Mouse (Mus musculus): Measurements from ENCODE around the gene Nufip2. TPM values are rescaled to one million over a fixed set of nuclear protein-coding genes. Genes with fewer than 3 reads are reported as not detected.
A peak's percentile ranks its signal among the peaks of the same experiment; 100 is the strongest.
"Not testable (repeated sequence)": the region's sequence is repeated elsewhere in the genome, so short reads cannot be mapped to it uniquely, and the experiment has no call there.

The Nufip2 gene
- polyA plus RNA-seq (2015; fragmentation: Nextera tagmentation; extraction: Ambion mirVana), result 3.7 TPM in 2 replicates

DNA sequence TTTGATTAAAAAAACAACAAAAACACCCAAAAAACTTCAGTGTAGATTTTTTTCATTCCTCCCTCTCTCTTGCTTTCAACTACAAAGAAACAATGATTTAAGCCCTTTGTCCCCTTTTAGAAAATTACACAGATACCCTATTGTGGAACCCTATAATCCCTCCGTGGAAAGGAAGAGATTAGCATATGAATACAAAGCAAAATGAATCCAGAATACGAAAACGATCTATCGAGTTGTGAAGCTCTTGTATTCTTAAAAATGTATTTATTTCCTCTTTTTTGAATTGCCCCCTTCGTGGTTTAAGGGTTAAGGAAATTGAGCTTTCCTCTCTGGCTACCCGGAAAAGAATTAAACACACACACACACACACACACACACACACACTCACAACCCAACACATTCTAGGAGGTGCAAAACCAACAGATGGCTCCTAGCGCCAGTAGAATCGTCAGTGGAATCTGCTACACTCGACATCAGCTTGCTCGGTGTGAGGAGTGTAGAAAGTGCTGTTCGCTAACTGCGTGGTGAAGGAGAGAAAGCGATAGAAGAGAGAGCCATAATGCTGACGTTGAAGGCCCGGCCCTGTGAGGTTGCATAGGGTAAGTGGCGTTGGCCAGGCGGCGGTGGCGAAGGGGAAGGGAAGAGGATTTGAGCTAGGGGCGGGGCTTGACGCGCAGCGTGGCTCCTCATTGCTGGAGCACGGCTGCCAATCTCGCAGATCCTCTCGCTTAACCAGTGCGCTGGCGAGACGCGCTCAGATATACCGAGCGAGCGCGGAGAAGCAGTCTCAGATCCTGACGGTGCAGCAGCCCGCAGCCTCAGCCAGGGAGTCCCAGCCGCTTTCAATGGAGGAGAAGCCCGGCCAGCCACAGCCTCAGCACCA, at the start of gene Nufip2:
TSS of gene Nufip2 (plus strand) at position 773 of the 883 bp plus-strand sequence.
- H3K27me3 ChIP-seq, result no peaks in the 10 kb centered on the region
- under 1% methylated on average over 38 of the region's 38 CpGs for WGBS
- H3K4me3 ChIP-seq, result peak within 1 kb of the TSS; percentile 99
- H3K9ac ChIP-seq, result peak within 1 kb of the TSS; percentile 93
- ATAC-seq (replicated peaks; ENCODE audit: insufficient number of reproducible peaks, insufficient read depth, low FRiP score, low read depth), result peak; percentile 96
- H3K27ac ChIP-seq, result peak within 1 kb of the TSS; percentile 99
- H3K4me2 ChIP-seq, result peak within 1 kb of the TSS; percentile 69
- peaks cover 8% of the 10 kb centered on the region for H3K4me1 ChIP-seq (replicated peaks)
- H3K9me3 ChIP-seq (replicated peaks), result no peaks in the 10 kb centered on the region
- no peaks in the 10 kb centered on the region; the same call in 1 of the 2 replicates for H3K36me3 ChIP-seq

DNA sequence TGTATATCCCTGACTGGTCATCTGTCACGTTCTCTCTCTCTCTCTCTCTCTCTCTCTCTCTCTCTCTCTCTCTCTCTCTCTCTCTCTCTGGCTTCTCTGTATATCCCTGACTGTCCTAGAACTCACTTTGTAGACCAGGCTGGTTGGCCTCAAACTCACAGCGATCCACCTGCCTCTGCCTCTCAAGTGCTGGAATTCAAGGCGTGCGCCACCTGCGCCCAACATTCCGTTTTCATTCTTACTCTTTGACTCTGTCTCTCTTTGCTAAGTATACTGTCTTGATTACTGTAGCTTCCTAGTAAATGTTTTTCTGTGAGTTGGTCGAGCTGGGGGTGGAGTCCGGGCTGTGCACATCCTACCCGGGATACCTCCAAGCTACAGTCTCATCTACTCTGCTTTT, 44.6 kb upstream of the Nufip2 start:
- Histone ChIP-seq H3K4me1 (replicated peaks) (no peaks in the 10 kb centered on the region), H3K27ac (no peak overlapping the region), H3K9me3 (replicated peaks) (no peaks in the 10 kb centered on the region), H3K4me2 (no peak overlapping the region), H3K27me3 (no peaks in the 10 kb centered on the region), H3K36me3 (no peaks in the 10 kb centered on the region), H3K9ac (no peak overlapping the region), H3K4me3 (no peak overlapping the region)
- no peak for ATAC-seq (replicated peaks; ENCODE audit: insufficient number of reproducible peaks, insufficient read depth, low FRiP score, low read depth)
- 75% methylated on average over 9 of the region's 9 CpGs for WGBS

DNA sequence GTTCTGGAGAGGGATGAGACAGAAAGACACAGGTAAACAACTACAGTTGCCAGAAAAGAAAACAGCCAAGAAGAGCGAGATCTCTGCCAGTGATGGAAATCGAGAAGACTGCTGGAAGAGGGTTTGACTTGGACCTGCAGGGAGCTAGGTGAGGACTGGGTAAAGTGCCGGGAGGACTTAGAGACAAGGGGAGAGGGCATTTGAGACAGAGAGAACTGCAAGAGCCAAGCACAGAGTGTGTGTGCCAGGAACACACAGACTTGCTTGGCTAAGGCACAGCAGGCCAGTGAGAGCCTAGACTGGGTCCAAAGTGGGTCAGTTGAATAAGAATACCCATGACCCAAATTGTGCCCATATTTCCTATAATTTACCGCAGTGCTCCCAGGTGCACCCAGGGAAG, 40.5 kb upstream of the Nufip2 start:
- Histone ChIP-seq H3K4me2 (no peak overlapping the region), H3K9me3 (replicated peaks) (no peaks in the 10 kb centered on the region), H3K27ac (no peak overlapping the region), H3K4me3 (no peak overlapping the region), H3K9ac (no peak overlapping the region), H3K36me3 (no peaks in the 10 kb centered on the region), H3K4me1 (replicated peaks) (no peaks in the 10 kb centered on the region), H3K27me3 (no peaks in the 10 kb centered on the region)
- ATAC-seq (replicated peaks; ENCODE audit: insufficient number of reproducible peaks, insufficient read depth, low FRiP score, low read depth), result no peak
- 75% methylated on average over 4 of the region's 4 CpGs for WGBS

DNA sequence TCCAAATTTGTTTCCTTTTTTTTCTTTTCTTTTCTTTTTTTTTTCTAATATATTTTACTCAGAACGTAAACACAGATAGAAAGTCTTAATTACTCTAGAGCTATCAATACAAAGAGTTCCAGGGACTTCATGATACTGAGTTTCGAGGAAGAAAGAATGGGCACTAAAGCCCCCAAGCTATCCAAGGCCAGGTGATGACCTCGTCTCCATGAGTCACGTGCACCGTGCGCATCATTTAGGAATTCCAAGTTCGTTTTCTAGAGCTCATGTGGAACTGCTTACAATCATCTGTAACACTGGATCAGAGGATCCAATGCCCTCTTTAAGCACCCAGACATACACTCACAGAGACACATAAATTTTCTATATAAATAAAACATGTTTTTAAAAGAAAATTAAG, 37.1 kb upstream of the Nufip2 start:
- Histone ChIP-seq H3K27me3 (no peaks in the 10 kb centered on the region), H3K4me1 (replicated peaks) (no peaks in the 10 kb centered on the region), H3K9me3 (replicated peaks) (no peaks in the 10 kb centered on the region), H3K36me3 (no peaks in the 10 kb centered on the region), H3K4me3 (no peak overlapping the region), H3K27ac (no peak overlapping the region), H3K4me2 (no peak overlapping the region), H3K9ac (no peak overlapping the region)
- no peak for ATAC-seq (replicated peaks; ENCODE audit: insufficient number of reproducible peaks, insufficient read depth, low FRiP score, low read depth)
- WGBS, result 73% methylated on average over 7 of the region's 7 CpGs

- Histone ChIP-seq H3K4me1 (replicated peaks) (no peaks in the 10 kb centered on the region), H3K4me2 (no peak overlapping the region), H3K9me3 (replicated peaks) (no peaks in the 10 kb centered on the region), H3K27me3 (no peaks in the 10 kb centered on the region), H3K4me3 (no peak overlapping the region), H3K9ac (no peak overlapping the region), H3K36me3 (no peaks in the 10 kb centered on the region), H3K27ac (no peak overlapping the region)
- 56% methylated on average over 6 of the region's 6 CpGs for WGBS
- ATAC-seq (replicated peaks; ENCODE audit: insufficient number of reproducible peaks, insufficient read depth, low FRiP score, low read depth), result no peak
Observed at GRCm38 (mm10) chr11:77652484-77652883, 33.5 kb upstream of the Nufip2 start.

DNA sequence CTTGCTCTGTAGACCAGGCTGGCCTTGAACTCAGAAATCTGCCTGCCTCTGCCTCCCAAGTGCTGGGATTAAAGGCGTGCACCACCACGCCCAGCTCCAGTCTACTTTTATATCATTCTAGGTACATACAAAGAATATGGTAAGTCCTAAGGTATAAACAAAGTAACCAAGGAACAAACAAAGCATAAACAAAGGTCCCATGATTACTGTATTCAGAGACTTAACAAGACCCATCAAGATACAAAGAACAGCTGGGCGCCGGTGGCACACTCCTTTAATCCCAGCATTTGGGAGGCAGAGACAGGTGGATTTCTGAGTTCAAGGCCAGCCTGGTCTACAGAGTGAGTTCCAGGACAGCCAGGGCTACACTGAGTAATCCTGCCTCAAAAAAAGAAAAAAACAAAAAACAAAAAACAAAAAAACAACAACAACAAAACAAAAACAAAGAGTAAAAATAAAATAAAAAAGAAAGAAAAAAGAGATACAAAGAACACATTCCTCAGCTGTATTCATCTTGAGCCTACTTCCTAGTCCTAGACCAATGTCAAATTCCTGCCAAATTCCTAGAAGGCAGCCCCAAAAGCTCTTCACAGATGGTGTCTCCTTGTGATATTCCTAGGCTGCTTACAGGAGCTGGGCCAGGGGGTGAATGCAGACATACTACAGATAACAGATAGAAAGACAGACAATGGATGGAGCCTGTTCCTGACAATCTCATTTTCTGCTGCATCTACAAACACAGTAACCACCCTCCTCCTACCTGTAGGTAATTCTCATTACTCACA, 32.4 kb upstream of the Nufip2 start:
- not testable (repeated sequence) for H3K27me3 ChIP-seq; H3K4me3 ChIP-seq; H3K4me1 ChIP-seq (replicated peaks); H3K4me2 ChIP-seq; H3K9ac ChIP-seq; H3K27ac ChIP-seq; ATAC-seq (replicated peaks; ENCODE audit: insufficient number of reproducible peaks, insufficient read depth, low FRiP score, low read depth); H3K36me3 ChIP-seq; H3K9me3 ChIP-seq (replicated peaks)
- 92% methylated on average over 4 of the region's 4 CpGs for WGBS

DNA sequence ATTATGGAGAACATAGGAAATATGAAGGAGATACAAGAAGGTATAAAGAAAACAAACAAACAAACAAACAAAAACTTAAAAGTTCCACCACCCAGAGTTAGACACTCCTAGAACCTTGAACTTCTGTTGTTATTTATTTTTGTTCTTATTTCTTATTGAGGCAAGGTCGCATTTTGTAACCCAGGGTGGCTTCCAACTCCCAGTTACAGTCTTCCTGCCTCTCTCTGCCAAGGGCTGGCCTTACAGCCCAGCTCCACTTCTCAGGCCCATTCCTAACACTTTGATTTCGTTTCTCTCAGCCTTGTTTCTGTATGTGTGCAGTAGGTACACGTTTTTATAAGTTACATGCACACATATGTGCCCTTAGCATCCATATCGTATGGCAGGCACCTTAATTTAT, 26.0 kb upstream of the Nufip2 start:
- H3K27me3 ChIP-seq, result no peaks in the 10 kb centered on the region
- H3K4me2 ChIP-seq, result no peak overlapping the region
- no peak overlapping the region for H3K4me3 ChIP-seq
- 59% methylated on average over 4 of the region's 4 CpGs for WGBS
- H3K9ac ChIP-seq, result no peak overlapping the region
- H3K4me1 ChIP-seq (replicated peaks), result no peaks in the 10 kb centered on the region
- ATAC-seq (replicated peaks; ENCODE audit: insufficient number of reproducible peaks, insufficient read depth, low FRiP score, low read depth), result no peak
- H3K36me3 ChIP-seq, result no peaks in the 10 kb centered on the region
- no peaks in the 10 kb centered on the region for H3K9me3 ChIP-seq (replicated peaks)
- H3K27ac ChIP-seq, result no peak overlapping the region

GRCm38 (mm10) chr11:77663639-77664038, 22.3 kb upstream of the Nufip2 start:
- no peak overlapping the region for H3K27ac ChIP-seq
- H3K9me3 ChIP-seq (replicated peaks), result no peaks in the 10 kb centered on the region
- 84% methylated on average over 6 of the region's 6 CpGs for WGBS
- no peaks in the 10 kb centered on the region for H3K4me1 ChIP-seq (replicated peaks)
- no peak overlapping the region for H3K4me3 ChIP-seq
- H3K36me3 ChIP-seq, result no peaks in the 10 kb centered on the region
- H3K9ac ChIP-seq, result no peak overlapping the region
- ATAC-seq (replicated peaks; ENCODE audit: insufficient number of reproducible peaks, insufficient read depth, low FRiP score, low read depth), result no peak
- H3K27me3 ChIP-seq, result no peaks in the 10 kb centered on the region
- H3K4me2 ChIP-seq, result no peak overlapping the region

DNA sequence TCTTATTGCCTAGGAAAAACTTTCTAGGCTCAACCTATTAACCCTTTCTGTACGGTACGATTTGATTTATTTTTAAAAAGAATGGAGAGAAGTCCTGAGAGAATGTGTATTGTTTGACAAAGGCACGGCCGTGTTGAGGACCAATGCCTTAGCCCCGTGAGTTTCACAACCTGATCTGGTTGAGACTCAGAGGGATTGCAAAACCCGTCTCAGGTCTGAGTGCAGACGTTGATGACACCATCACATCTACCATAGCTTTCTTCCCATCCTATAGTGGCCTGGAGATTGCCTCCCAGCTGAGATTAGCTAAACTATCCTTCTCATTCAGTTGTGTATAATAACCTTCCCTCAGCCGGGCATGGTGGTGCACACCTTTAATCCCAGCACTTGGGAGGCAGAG, 21.9 kb upstream of the Nufip2 start:
- Histone ChIP-seq H3K9me3 (replicated peaks) (no peaks in the 10 kb centered on the region), H3K9ac (no peak overlapping the region), H3K27me3 (no peaks in the 10 kb centered on the region), H3K36me3 (no peaks in the 10 kb centered on the region), H3K4me1 (replicated peaks) (no peaks in the 10 kb centered on the region), H3K4me2 (no peak overlapping the region), H3K4me3 (no peak overlapping the region), H3K27ac (no peak overlapping the region)
- ATAC-seq (replicated peaks; ENCODE audit: insufficient number of reproducible peaks, insufficient read depth, low FRiP score, low read depth), result no peak
- 83% methylated on average over 8 of the region's 8 CpGs for WGBS

DNA sequence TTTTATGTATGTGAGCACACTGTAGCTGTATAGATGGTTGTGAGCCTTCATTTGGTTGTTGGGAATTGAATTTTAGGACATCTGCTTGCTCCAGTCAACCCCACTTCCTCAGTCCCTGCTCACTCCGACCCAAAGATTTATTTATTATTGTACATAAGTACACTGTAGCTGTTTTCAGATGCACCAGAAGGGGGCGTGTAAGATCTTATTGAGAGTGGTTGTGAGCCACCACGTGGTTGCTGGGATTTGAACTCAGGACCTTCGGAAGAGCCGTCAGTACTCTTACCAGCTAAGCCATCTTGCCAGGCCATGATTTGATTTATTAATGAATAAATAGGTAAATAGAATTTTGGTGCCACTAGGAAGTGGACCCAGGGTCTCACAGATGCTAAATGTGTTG, 20.6 kb upstream of the Nufip2 start:
- not testable (repeated sequence) for H3K27me3 ChIP-seq; H3K9ac ChIP-seq; H3K36me3 ChIP-seq; ATAC-seq (replicated peaks; ENCODE audit: insufficient number of reproducible peaks, insufficient read depth, low FRiP score, low read depth); H3K4me2 ChIP-seq; H3K27ac ChIP-seq; H3K4me1 ChIP-seq (replicated peaks); H3K9me3 ChIP-seq (replicated peaks); H3K4me3 ChIP-seq
- WGBS, result 76% methylated on average over 5 of the region's 5 CpGs

DNA sequence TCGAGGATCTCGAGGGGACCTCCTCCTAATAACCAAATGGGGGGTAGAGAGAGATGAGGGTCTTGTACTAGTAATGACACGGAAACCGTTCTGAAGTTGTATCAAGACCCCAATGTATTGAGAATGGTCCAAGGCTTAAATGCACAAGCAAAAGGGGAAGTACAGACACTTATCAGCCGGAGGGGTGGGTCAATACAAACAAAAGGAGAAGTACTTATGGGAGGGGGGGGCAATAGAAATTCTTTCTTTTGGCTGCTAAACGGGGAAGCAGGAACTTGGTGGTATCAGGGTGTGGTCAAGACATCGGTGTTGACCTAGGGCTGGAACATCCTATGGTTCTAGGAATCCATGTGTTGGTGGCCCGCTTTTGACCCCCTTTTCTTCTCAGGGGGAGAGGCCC, 19.2 kb upstream of the Nufip2 start:
- ATAC-seq (replicated peaks; ENCODE audit: insufficient number of reproducible peaks, insufficient read depth, low FRiP score, low read depth); H3K9ac ChIP-seq; H3K36me3 ChIP-seq; H3K9me3 ChIP-seq (replicated peaks); H3K27me3 ChIP-seq; H3K27ac ChIP-seq; H3K4me2 ChIP-seq; H3K4me1 ChIP-seq (replicated peaks); H3K4me3 ChIP-seq: not testable (repeated sequence)
- WGBS, result 79% methylated on average over 8 of the region's 8 CpGs
